Mouse (Mus musculus) ES-Bruce4 (cell line): ENCODE results near the gene Tenm3.

Experiments
- CTCF ChIP-seq: IDR thresholded peaks from one replicate; pipeline ENCODE4 v1.8.1; 2011; ENCODE audit warnings: low read depth, low read length
- EP300 ChIP-seq: IDR thresholded peaks from 2 replicates; pipeline ENCODE4 v1.6.1; 2011; ENCODE audit warnings: low read depth, low read length; ENCODE audit not compliant: insufficient read depth
- POLR2A ChIP-seq: IDR thresholded peaks from one replicate; pipeline ENCODE4 v1.8.1; 2011; ENCODE audit warnings: low read length; ENCODE audit not compliant: insufficient read depth

- TF ChIP-seq POLR2A (no peak), CTCF (no peak), EP300 (no peak)
Observed at GRCm38 (mm10) chr8:48232927-48233326, 610.8 kb downstream of the Tenm3 start.
